Mouse (Mus musculus) ES-E14 (cell line): ENCODE measurements around the gene Amelx. TPM values are rescaled to one million over a fixed set of nuclear protein-coding genes. Genes with fewer than 3 reads are reported as not detected.

Experiments
- DNase-seq: peaks from one replicate; pipeline ENCODE4 v3.0.0-alpha.2; 2013; ENCODE audit warnings: low read depth, low spot score
- H3K27ac ChIP-seq: 2 replicates; pipeline ENCODE4 v1.5.1; 2012; ENCODE audit warnings: low read depth, mild to moderate bottlenecking, low read length, moderate library complexity, mixed read lengths; ENCODE audit not compliant: poor library complexity, insufficient read depth, severe bottlenecking
- H3K36me3 ChIP-seq: 2 replicates; pipeline ENCODE4 v1.6.1; 2012; ENCODE audit warnings: mild to moderate bottlenecking, low read length, moderate library complexity, mixed read lengths; ENCODE audit not compliant: control insufficient read depth, poor library complexity, insufficient read depth, severe bottlenecking
- H3K4me1 ChIP-seq, 2 experiments: fragments of 150-350 bp in 1 of 2; sonication (generic) in 1 of 2; 2 replicates each; pipeline ENCODE4 v1.6.1; 2012; ENCODE audit warnings: low read length in 2 of 2, mild to moderate bottlenecking in 1 of 2, mixed read lengths in 1 of 2; ENCODE audit not compliant: control insufficient read depth in 2 of 2, insufficient read depth in 2 of 2, poor library complexity in 1 of 2
- H3K4me3 ChIP-seq, 2 experiments: fragments of 150-350 bp in 1 of 2; sonication (generic) in 1 of 2; 2 replicates each; pipeline ENCODE4 v1.5.1; 2012; ENCODE audit warnings: low read length in 2 of 2, low read depth in 1 of 2, mild to moderate bottlenecking in 1 of 2, mixed read lengths in 1 of 2; ENCODE audit not compliant: insufficient read depth in 1 of 2, poor library complexity in 1 of 2, severe bottlenecking in 1 of 2
- H3K9ac ChIP-seq: 2 replicates; pipeline ENCODE4 v1.6.1; 2012; ENCODE audit warnings: low read depth, mild to moderate bottlenecking, low read length, mixed read lengths; ENCODE audit not compliant: poor library complexity, insufficient read depth, severe bottlenecking
- H3K9me3 ChIP-seq: fragments of 150-350 bp; sonication (generic); 2 replicates; pipeline ENCODE4 v1.6.1; 2012; ENCODE audit warnings: low read depth, mild to moderate bottlenecking, low read length; ENCODE audit not compliant: control insufficient read depth, insufficient read depth
- HCFC1 ChIP-seq: IDR thresholded peaks from 2 replicates; pipeline ENCODE4 v1.6.1; 2012; ENCODE audit warnings: low read length, inconsistent platforms, borderline replicate concordance; ENCODE audit not compliant: insufficient read depth
- MAFK ChIP-seq: IDR thresholded peaks from 2 replicates; pipeline ENCODE4 v1.6.1; 2014; ENCODE audit warnings: mild to moderate bottlenecking, low read depth, low read length, inconsistent platforms; ENCODE audit not compliant: insufficient read depth
- ZC3H11A ChIP-seq: IDR thresholded peaks from 2 replicates; pipeline ENCODE4 v1.6.1; 2012; ENCODE audit warnings: low read depth, mild to moderate bottlenecking, inconsistent platforms, low read length, borderline replicate concordance
- ZNF384 ChIP-seq: IDR thresholded peaks from 2 replicates; pipeline ENCODE4 v1.6.1; 2012; ENCODE audit warnings: low read depth, low read length, inconsistent platforms
- in situ Hi-C, 2 experiments: fragments of 600-800 bp; cut with MboI; formaldehyde crosslinking; loops; one replicate each; pipeline ENCODE4 v1.15.1; 2025; ENCODE audit warnings: low sequenced_read_pairs in 2 of 2, inconsistent platforms in 1 of 2; ENCODE audit not compliant: unreplicated experiment in 2 of 2
- total RNA-seq: library from RNA; depleted of rRNA; stranded (reverse); fragments of 300-350 nt; gene quantifications from 2 replicates; pipeline ENCODE4 v1.2.3, GENCODE M21; 2012; rRNA removed

Gene Amelx
- total RNA-seq, 1 experiment, result not detected

GRCm38 (mm10) chrX:169139758-169140157 lies 47.2 kb downstream of the Amelx start:
- DNase-seq, result no peak
- Histone ChIP-seq H3K36me3 (no peaks in the 10 kb centered on the region), H3K27ac (no peak overlapping the region), H3K9ac (no peak overlapping the region), H3K4me1 (no peaks in the 10 kb centered on the region), H3K9me3 (no peaks in the 10 kb centered on the region), H3K4me3 (no peak overlapping the region)
- in situ Hi-C loops, result no loop called here
- no peak for TF ChIP-seq MAFK
- TF ChIP-seq ZNF384, result no peak
- TF ChIP-seq HCFC1, result no peak
- no peak for TF ChIP-seq ZC3H11A

Other genes with a start within 250 kb of the Amelx start
- gene Hccs, start 133.2 kb upstream of the Amelx start, total RNA-seq, result 14.3 and 20.1 TPM in 2 replicates